Mouse (Mus musculus) neural tube, embryonic 15.5 days (tissue): ENCODE measurements around the gene Slco2b1. TPM values are rescaled to one million over a fixed set of nuclear protein-coding genes. Genes with fewer than 3 reads are reported as not detected.

ENCODE experiments used
- polyA plus RNA-seq: library from polyadenylated mRNA; unstranded; fragments of >200 nt; fragmentation: Nextera tagmentation; extraction: Ambion mirVana; gene quantifications from 2 replicates; pipeline ENCODE4 v1.2.1, GENCODE M21; 2015

The Slco2b1 gene
- polyA plus RNA-seq, 1 experiment from 2014 or later, result 6.1 TPM

Other genes starting within 250 kb of the Slco2b1 start
- gene Klhl35, start 245.3 kb downstream of the Slco2b1 start, polyA plus RNA-seq, result 1.7 and 2.2 TPM in 2 replicates
- 412 and 499 TPM in 2 replicates for gene Rps3, start 227.6 kb downstream of the Slco2b1 start, polyA plus RNA-seq
- 15.1 and 16.6 TPM in 2 replicates for gene Arrb1, start 175.9 kb downstream of the Slco2b1 start, polyA plus RNA-seq
- 2.5 and 3.2 TPM in 2 replicates for gene Tpbgl, start 84.2 kb downstream of the Slco2b1 start, polyA plus RNA-seq
- not detected in 2 replicates for gene Olfr520, start 18.9 kb upstream of the Slco2b1 start, polyA plus RNA-seq
- not detected in 2 replicates for gene Olfr521, start 52.2 kb upstream of the Slco2b1 start, polyA plus RNA-seq
- 2.4 and 3.6 TPM in 2 replicates for gene Neu3, start 117.1 kb upstream of the Slco2b1 start, polyA plus RNA-seq
- gene Xrra1, start 147.8 kb upstream of the Slco2b1 start, polyA plus RNA-seq, result 0.84 and 0.97 TPM in 2 replicates
- 284 and 313 TPM in 2 replicates for gene Spcs2, start 152.1 kb upstream of the Slco2b1 start, polyA plus RNA-seq